Mouse (Mus musculus) limb, embryonic 13.5 days (tissue): ENCODE measurements around the gene Zfand3. TPM values are rescaled to one million over a fixed set of nuclear protein-coding genes. Genes with fewer than 3 reads are reported as not detected.

ENCODE experiments used
- ATAC-seq: fragments of 200-750 bp; cut with Nextera tagmentation; 2 replicates; pipeline ENCODE4 v1.8.0; 2017; ENCODE audit warnings: low read depth, moderate number of reproducible peaks, moderate TSS enrichment; ENCODE audit not compliant: low FRiP score
- H3K27ac ChIP-seq: fragments of 300-500 bp; sonication (generic); 2 replicates; pipeline ENCODE4 v1.5.1; 2015; ENCODE audit warnings: inconsistent platforms, mild to moderate bottlenecking, moderate library complexity
- H3K27me3 ChIP-seq: fragments of 300-500 bp; sonication (generic); 2 replicates; pipeline ENCODE4 v1.6.1; 2015; ENCODE audit warnings: mild to moderate bottlenecking, inconsistent platforms
- H3K36me3 ChIP-seq: fragments of 300-500 bp; sonication (generic); 2 replicates; pipeline ENCODE4 v1.6.1; 2015; ENCODE audit warnings: inconsistent platforms, mild to moderate bottlenecking, moderate library complexity
- H3K4me1 ChIP-seq: fragments of 300-500 bp; sonication (generic); 2 replicates; pipeline ENCODE4 v1.6.1; 2015; ENCODE audit warnings: inconsistent platforms
- H3K4me2 ChIP-seq: fragments of 300-500 bp; sonication (generic); replicated peaks from 2 replicates; pipeline ENCODE4 v1.6.1; 2015; ENCODE audit warnings: inconsistent platforms, mild to moderate bottlenecking, moderate library complexity
- H3K4me3 ChIP-seq: fragments of 300-500 bp; sonication (generic); 2 replicates; pipeline ENCODE4 v1.5.1; 2015; ENCODE audit warnings: moderate library complexity, mild to moderate bottlenecking, inconsistent platforms
- H3K9ac ChIP-seq: fragments of 300-500 bp; sonication (generic); 2 replicates; pipeline ENCODE4 v1.6.1; 2015; ENCODE audit warnings: mild to moderate bottlenecking, inconsistent platforms
- H3K9me3 ChIP-seq: fragments of 300-500 bp; sonication (generic); 2 replicates; pipeline ENCODE4 v1.6.1; 2016; ENCODE audit warnings: inconsistent platforms
- WGBS: fragments of 180-500 bp; shearing (Covaris S2); methylation state at CpG from one replicate; pipeline ENCODE4 v1.1.7; 2015; 5-methylcytosine and 5-hydroxymethylcytosine counted together
- polyA plus RNA-seq: library from polyadenylated mRNA; unstranded; fragments of >200 nt; fragmentation: Nextera tagmentation; extraction: Ambion mirVana; gene quantifications from 2 replicates; pipeline ENCODE4 v1.2.1, GENCODE M21; 2015

Gene Zfand3
- polyA plus RNA-seq, 1 experiment from 2014 or later, result 63.0 TPM

DNA sequence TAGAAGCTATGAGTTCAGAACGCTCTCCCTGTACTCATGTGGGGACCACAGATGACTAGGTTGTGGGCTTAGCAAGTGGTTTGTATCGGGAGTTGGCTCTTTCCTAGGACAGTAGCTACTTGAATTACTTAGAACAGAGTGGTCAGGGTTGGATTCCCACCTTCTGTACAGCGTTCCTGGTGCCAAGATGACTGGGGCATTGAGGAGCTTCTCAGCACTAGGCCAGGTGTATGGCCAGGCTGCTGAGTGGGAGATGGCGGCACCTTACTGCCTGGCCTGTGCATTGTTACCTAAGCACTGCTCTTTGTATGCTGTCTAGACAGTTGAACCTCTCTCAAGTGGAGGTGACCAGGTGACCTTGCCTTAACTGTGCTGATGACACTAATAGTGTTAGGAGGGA lies 28.3 kb downstream of the Zfand3 start:
- Histone ChIP-seq H3K27me3 (no peaks in the 10 kb centered on the region), H3K9ac (no peak overlapping the region), H3K4me2 (no peak overlapping the region), H3K9me3 (no peaks in the 10 kb centered on the region), H3K27ac (no peak overlapping the region), H3K4me3 (no peak overlapping the region), H3K36me3 (no peaks in the 10 kb centered on the region), H3K4me1 (peaks cover 49% of the 10 kb centered on the region)
- 94% methylated on average over 4 of the region's 4 CpGs for WGBS
- ATAC-seq, result no peak

DNA sequence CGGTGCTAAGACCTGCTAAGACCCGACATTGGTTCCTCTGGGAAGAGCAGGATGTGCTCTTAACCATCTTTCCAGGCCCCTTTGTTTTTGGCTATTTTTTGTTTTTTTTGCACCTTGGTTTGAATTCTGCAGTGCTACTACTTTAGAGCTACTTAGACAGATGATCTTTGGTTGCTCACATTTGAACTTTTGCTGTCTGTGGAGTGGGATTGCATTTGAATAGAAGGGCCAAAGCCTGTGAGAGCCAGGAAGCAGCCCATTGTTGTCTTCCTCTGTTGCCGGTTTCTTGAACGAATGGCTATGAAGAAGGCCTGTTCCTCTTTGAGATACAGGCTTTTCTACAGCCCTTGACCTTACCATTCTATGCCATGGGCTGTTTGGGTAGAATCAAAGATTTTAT lies 29.5 kb downstream of the Zfand3 start:
- no peak overlapping the region for H3K9ac ChIP-seq
- peaks cover 42% of the 10 kb centered on the region for H3K4me1 ChIP-seq
- H3K4me3 ChIP-seq, result no peak overlapping the region
- 87% methylated on average over 4 of the region's 4 CpGs for whole genome bisulfite sequencing
- no peak overlapping the region for H3K4me2 ChIP-seq
- no peak for ATAC-seq
- H3K9me3 ChIP-seq, result no peaks in the 10 kb centered on the region
- no peaks in the 10 kb centered on the region for H3K27me3 ChIP-seq
- no peaks in the 10 kb centered on the region for H3K36me3 ChIP-seq
- H3K27ac ChIP-seq, result no peak overlapping the region

DNA sequence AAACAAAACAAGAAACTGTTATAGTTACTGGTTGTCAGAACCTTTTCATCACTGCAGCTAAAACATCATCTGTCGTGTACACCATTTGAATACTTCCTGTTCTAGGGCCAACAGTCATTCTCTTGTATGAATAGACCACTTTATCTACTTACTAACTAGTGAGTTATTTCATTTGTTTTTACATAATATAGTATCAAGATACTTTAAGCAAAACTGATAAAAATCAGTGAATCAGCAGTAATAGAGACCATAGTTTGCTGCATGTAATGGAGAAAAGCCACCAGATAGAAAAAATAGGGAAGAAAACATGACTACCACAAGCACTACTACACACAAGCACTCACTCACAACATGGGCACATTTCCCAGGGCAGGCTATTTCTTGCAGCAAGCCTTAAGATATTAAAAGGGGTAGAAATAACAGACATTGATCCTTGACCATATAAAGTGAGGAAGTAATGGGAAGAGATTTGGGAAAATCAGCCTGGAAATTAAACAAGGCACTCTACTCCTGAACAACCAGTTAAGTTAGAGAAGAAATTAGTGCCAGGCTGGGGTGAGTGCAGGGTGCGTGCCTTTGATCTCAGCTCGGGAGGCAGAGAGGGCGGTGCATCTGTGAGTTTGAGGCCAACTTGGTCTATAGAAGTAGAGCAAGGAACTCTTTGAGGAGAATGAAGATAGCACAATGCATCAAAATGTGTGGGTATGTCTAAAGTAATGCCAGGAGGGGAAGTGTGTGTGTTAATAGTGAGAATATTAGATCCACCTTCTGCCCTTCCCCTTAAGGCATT lies 30.9 kb downstream of the Zfand3 start:
- Histone ChIP-seq H3K4me3 (no peak overlapping the region), H3K4me2 (no peak overlapping the region), H3K9me3 (no peaks in the 10 kb centered on the region), H3K9ac (no peak overlapping the region), H3K27ac (no peak overlapping the region), H3K4me1 (peaks cover 28% of the 10 kb centered on the region), H3K27me3 (no peaks in the 10 kb centered on the region), H3K36me3 (no peaks in the 10 kb centered on the region)
- ATAC-seq, result no peak
- WGBS, result 51% methylated on average over 4 of the region's 4 CpGs

DNA sequence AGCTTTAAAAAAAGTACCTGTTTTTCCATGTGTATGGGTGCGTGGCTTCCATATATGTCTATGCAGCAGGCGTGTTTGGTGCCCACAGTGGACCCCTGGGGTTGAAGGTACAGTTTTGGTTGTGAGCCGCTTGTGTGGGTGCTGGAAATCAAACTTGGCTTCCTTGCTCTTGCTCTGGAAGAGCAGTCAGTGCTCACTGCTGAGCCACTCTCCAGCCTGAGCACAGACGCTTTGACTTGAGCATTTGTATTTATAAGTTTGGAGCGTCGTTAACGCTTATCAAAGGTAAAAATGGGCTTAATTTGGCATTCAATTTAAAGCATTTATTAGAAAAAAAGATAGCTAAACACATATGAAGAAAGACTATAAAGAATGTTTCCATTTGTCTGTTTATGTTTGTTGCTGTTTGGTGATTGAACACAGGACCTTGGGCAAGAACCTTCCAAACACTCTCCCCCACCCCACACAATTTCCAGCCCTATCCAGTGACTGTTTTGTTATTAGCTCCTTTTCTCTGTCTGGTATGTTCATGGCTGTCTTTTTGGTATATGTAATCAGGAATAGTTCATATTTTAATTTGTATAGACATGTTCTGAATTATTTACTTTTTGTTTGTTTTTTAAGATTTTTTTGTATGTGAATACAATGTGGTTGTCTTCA lies 38.8 kb downstream of the Zfand3 start:
- H3K27ac ChIP-seq, result no peak overlapping the region
- H3K4me3 ChIP-seq, result no peak overlapping the region
- no peak for ATAC-seq
- H3K4me2 ChIP-seq, result no peak overlapping the region
- no peaks in the 10 kb centered on the region for H3K9me3 ChIP-seq
- H3K36me3 ChIP-seq, result no peaks in the 10 kb centered on the region
- 93% methylated on average over 7 of the region's 7 CpGs for WGBS
- peaks cover 40% of the 10 kb centered on the region for H3K4me1 ChIP-seq
- H3K27me3 ChIP-seq, result no peaks in the 10 kb centered on the region
- no peak overlapping the region for H3K9ac ChIP-seq

DNA sequence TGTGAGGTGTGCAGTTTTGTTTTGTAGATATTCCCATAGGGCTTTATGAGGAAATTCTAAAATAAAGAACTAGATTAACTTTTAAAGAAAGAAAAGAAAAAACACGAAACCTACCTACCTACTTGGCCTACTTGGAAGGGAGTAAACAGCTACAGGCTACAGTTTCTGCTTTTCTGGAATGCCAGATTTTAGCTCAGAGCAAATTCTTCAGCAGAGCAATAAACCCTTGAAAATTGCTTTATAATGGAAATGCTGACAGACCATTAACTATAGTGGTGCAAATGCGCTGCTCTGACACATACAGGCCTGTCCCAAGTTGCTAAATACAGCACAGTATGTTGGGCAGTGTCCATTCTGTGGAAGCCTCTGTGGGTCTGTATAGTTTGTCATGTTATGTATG lies 40.6 kb downstream of the Zfand3 start:
- H3K36me3 ChIP-seq, result no peaks in the 10 kb centered on the region
- WGBS, result 31% methylated on average over 2 of the region's 2 CpGs
- 0 out of 2 replicates have a peak overlapping the region, but pooled peaks have one; percentile 4 for H3K27ac ChIP-seq
- no peaks in the 10 kb centered on the region for H3K27me3 ChIP-seq
- no peak overlapping the region for H3K9ac ChIP-seq
- no peak overlapping the region for H3K4me2 ChIP-seq
- peaks cover 42% of the 10 kb centered on the region for H3K4me1 ChIP-seq
- no peaks in the 10 kb centered on the region for H3K9me3 ChIP-seq
- H3K4me3 ChIP-seq, result no peak overlapping the region
- no peak for ATAC-seq

DNA sequence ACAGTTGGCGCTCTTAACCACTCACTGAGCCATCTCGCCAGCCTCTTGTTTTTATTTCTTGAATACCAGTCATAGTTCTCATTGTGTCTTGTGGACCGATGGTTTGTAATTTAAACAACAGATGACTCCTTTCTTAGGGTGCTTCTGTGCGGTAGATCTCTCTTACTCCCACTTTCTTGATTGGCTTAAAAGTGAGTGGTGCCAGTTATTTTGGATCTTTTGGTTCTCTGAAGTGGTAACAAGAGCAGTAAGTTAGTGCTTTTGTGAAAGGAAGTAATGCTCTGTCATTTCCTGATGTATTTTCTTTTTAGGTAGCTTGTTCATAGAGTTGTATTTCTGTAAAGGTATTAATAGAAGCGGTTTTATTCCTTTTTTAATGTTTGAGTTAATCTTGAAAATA lies 42.1 kb downstream of the Zfand3 start:
- Histone ChIP-seq H3K36me3 (no peaks in the 10 kb centered on the region), H3K9me3 (no peaks in the 10 kb centered on the region), H3K4me3 (no peak overlapping the region), H3K4me1 (peaks cover 45% of the 10 kb centered on the region), H3K9ac (no peak overlapping the region), H3K4me2 (no peak overlapping the region), H3K27ac (no peak overlapping the region), H3K27me3 (no peaks in the 10 kb centered on the region)
- 95% methylated on average over 5 of the region's 5 CpGs for WGBS
- no peak for ATAC-seq

- Histone ChIP-seq H3K4me3 (no peak overlapping the region), H3K27me3 (no peaks in the 10 kb centered on the region), H3K4me1 (peaks cover 25% of the 10 kb centered on the region), H3K9ac (no peak overlapping the region), H3K27ac (no peak overlapping the region), H3K36me3 (peaks cover 11% of the 10 kb centered on the region), H3K9me3 (no peaks in the 10 kb centered on the region), H3K4me2 (no peak overlapping the region)
- ATAC-seq, result no peak
- WGBS, result 87% methylated on average over 5 of the region's 5 CpGs
These were observed 47.2 kb downstream of the Zfand3 start for GRCm38 (mm10) chr17:30051523-30052346.

GRCm38 (mm10) chr17:30052347-30052742 lies 47.8 kb downstream of the Zfand3 start:
- Histone ChIP-seq H3K4me1 (peaks cover 21% of the 10 kb centered on the region), H3K9me3 (no peaks in the 10 kb centered on the region), H3K4me3 (no peak overlapping the region), H3K36me3 (peaks cover 11% of the 10 kb centered on the region), H3K27ac (no peak overlapping the region), H3K27me3 (no peaks in the 10 kb centered on the region), H3K4me2 (no peak overlapping the region), H3K9ac (no peak overlapping the region)
- 91% methylated on average over 5 of the region's 5 CpGs for WGBS
- no peak for ATAC-seq

GRCm38 (mm10) chr17:30053463-30053862 lies 48.9 kb downstream of the Zfand3 start:
- ATAC-seq, result no peak
- Histone ChIP-seq H3K27ac (no peak overlapping the region), H3K36me3 (peaks cover 11% of the 10 kb centered on the region), H3K4me2 (no peak overlapping the region), H3K9ac (no peak overlapping the region), H3K4me1 (peaks cover 13% of the 10 kb centered on the region), H3K4me3 (no peak overlapping the region), H3K9me3 (no peaks in the 10 kb centered on the region), H3K27me3 (no peaks in the 10 kb centered on the region)
- WGBS, result 88% methylated on average over 9 of the region's 9 CpGs

GRCm38 (mm10) chr17:30053871-30054270 lies 49.3 kb downstream of the Zfand3 start:
- Histone ChIP-seq H3K4me2 (no peak overlapping the region), H3K36me3 (peaks cover 11% of the 10 kb centered on the region), H3K9ac (no peak overlapping the region), H3K4me3 (no peak overlapping the region), H3K27ac (no peak overlapping the region), H3K27me3 (no peaks in the 10 kb centered on the region), H3K9me3 (no peaks in the 10 kb centered on the region), H3K4me1 (peaks cover 12% of the 10 kb centered on the region)
- WGBS, result 90% methylated on average over 2 of the region's 2 CpGs
- ATAC-seq, result no peak

DNA sequence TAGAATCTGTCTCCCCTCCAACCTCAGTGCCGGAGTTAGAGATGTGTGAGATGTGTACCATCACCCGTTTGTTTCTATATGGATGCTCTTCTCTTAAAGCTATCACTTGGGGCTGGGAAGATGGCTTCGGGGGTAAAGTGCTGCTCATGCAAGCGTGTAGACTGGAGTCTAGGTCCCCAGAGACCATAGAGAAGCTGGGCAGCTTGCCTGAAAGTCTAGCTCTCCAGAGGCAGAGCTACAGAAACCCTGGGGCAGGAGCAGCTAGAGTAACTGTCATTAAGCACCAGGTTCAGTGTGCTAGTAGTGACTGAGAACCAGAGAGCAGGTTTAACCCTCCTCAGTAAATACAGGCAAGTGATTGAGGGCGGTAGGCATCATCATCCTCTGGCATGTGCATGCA lies 51.7 kb downstream of the Zfand3 start:
- Histone ChIP-seq H3K4me2 (no peak overlapping the region), H3K27ac (no peak overlapping the region), H3K4me1 (peaks cover 18% of the 10 kb centered on the region), H3K9me3 (no peaks in the 10 kb centered on the region), H3K4me3 (no peak overlapping the region), H3K9ac (no peak overlapping the region), H3K36me3 (peaks cover 11% of the 10 kb centered on the region), H3K27me3 (no peaks in the 10 kb centered on the region)
- ATAC-seq, result no peak
- 88% methylated on average over 5 of the region's 5 CpGs for WGBS

- Histone ChIP-seq H3K4me3 (no peak overlapping the region), H3K27me3 (no peaks in the 10 kb centered on the region), H3K4me1 (peaks cover 16% of the 10 kb centered on the region), H3K9ac (no peak overlapping the region), H3K27ac (no peak overlapping the region), H3K9me3 (no peaks in the 10 kb centered on the region), H3K4me2 (no peak overlapping the region), H3K36me3 (peaks cover 11% of the 10 kb centered on the region)
- ATAC-seq, result no peak
- 81% methylated on average over 3 of the region's 3 CpGs for WGBS
These were observed 54.1 kb downstream of the Zfand3 start for GRCm38 (mm10) chr17:30058594-30058993.
